Mouse (Mus musculus): ENCODE measurements around the gene Acsl6. TPM values are rescaled to one million over a fixed set of nuclear protein-coding genes. Genes with fewer than 3 reads are reported as not detected.
"Not testable (repeated sequence)": the region's sequence is repeated elsewhere in the genome, so short reads cannot be mapped to it uniquely, and the experiment has no call there.

Gene Acsl6
- polyA plus RNA-seq, 1 experiment, result 0.14 TPM

- no peak for TF ChIP-seq CEBPB (IDR thresholded peaks at IDR 0.05; ENCODE audit: low read depth)
- no peak for TF ChIP-seq USF1 (IDR thresholded peaks at IDR 0.05; ENCODE audit: low read depth)
- TF ChIP-seq MYOG (IDR thresholded peaks at IDR 0.05; ENCODE audit: control insufficient read depth, extremely low read depth, insufficient read length), result no peak
- no peak for TF ChIP-seq FOSL1 (IDR thresholded peaks at IDR 0.05; ENCODE audit: insufficient read depth, low read length, poor library complexity, severe bottlenecking)
- TF ChIP-seq CTCF (IDR thresholded peaks at IDR 0.05; ENCODE audit: control insufficient read depth, insufficient read depth, insufficient read length), result no peak
- TF ChIP-seq MYOD1 (IDR thresholded peaks at IDR 0.05; ENCODE audit: control insufficient read depth, insufficient read length, low read depth), result no peak
- TF ChIP-seq MAX (IDR thresholded peaks at IDR 0.05), result no peak
Measured at GRCm38 (mm10) chr11:54293980-54294807, 9.4 kb upstream of the Acsl6 start.

GRCm38 (mm10) chr11:54295971-54296370, 7.6 kb upstream of the Acsl6 start:
- H3ac ChIP-seq (ENCODE audit: control insufficient read depth, insufficient read length, low read depth), result no peak overlapping the region

More at GRCm38 (mm10) chr11:54293980-54294807, 9.4 kb upstream of the Acsl6 start:
- Histone ChIP-seq H3K79me2 (ENCODE audit: control insufficient read depth, insufficient read depth) (no peaks in the 10 kb centered on the region), H3K36me3 (ENCODE audit: control insufficient read depth, insufficient read depth) (no peaks in the 10 kb centered on the region), H3ac (ENCODE audit: control insufficient read depth, insufficient read length, low read depth) (no peak overlapping the region), H3K27me3 (ENCODE audit: control insufficient read depth, insufficient read depth, insufficient read length) (no peaks in the 10 kb centered on the region), H3K4me3 (ENCODE audit: insufficient read depth, poor library complexity, severe bottlenecking) (no peak overlapping the region), H3K79me3 (ENCODE audit: low read depth) (no peaks in the 10 kb centered on the region)

GRCm38 (mm10) chr11:54296734-54297133, 6.9 kb upstream of the Acsl6 start:
- TF ChIP-seq MAX (IDR thresholded peaks at IDR 0.05), result no peak
- TF ChIP-seq FOSL1 (IDR thresholded peaks at IDR 0.05; ENCODE audit: insufficient read depth, low read length, poor library complexity, severe bottlenecking), result no peak
- TF ChIP-seq CTCF (IDR thresholded peaks at IDR 0.05; ENCODE audit: control insufficient read depth, insufficient read depth, insufficient read length), result no peak
- no peak for TF ChIP-seq MYOG (IDR thresholded peaks at IDR 0.05; ENCODE audit: control insufficient read depth, extremely low read depth, insufficient read length)
- no peak for TF ChIP-seq USF1 (IDR thresholded peaks at IDR 0.05; ENCODE audit: low read depth)
- TF ChIP-seq MYOD1 (IDR thresholded peaks at IDR 0.05; ENCODE audit: control insufficient read depth, insufficient read length, low read depth), result no peak
- no peak overlapping the region for H3K4me3 ChIP-seq (ENCODE audit: insufficient read depth, poor library complexity, severe bottlenecking)
- H3K36me3 ChIP-seq (ENCODE audit: control insufficient read depth, insufficient read depth), result no peaks in the 10 kb centered on the region
- no peaks in the 10 kb centered on the region for H3K79me2 ChIP-seq (ENCODE audit: control insufficient read depth, insufficient read depth)
- H3K27me3 ChIP-seq (ENCODE audit: control insufficient read depth, insufficient read depth, insufficient read length), result no peaks in the 10 kb centered on the region
- H3K79me3 ChIP-seq (ENCODE audit: low read depth), result no peaks in the 10 kb centered on the region
- no peak overlapping the region for H3ac ChIP-seq (ENCODE audit: control insufficient read depth, insufficient read length, low read depth)

More at GRCm38 (mm10) chr11:54295971-54296370, 7.6 kb upstream of the Acsl6 start:
- no peaks in the 10 kb centered on the region for H3K27me3 ChIP-seq (ENCODE audit: control insufficient read depth, insufficient read depth, insufficient read length)
- TF ChIP-seq MYOG (IDR thresholded peaks at IDR 0.05; ENCODE audit: control insufficient read depth, extremely low read depth, insufficient read length) (no peak), FOSL1 (IDR thresholded peaks at IDR 0.05; ENCODE audit: insufficient read depth, low read length, poor library complexity, severe bottlenecking) (no peak), USF1 (IDR thresholded peaks at IDR 0.05; ENCODE audit: low read depth) (no peak), CEBPB (IDR thresholded peaks at IDR 0.05; ENCODE audit: low read depth) (no peak), MYOD1 (IDR thresholded peaks at IDR 0.05; ENCODE audit: control insufficient read depth, insufficient read length, low read depth) (no peak), MAX (IDR thresholded peaks at IDR 0.05) (no peak), CTCF (IDR thresholded peaks at IDR 0.05; ENCODE audit: control insufficient read depth, insufficient read depth, insufficient read length) (no peak)
- no peaks in the 10 kb centered on the region for H3K79me2 ChIP-seq (ENCODE audit: control insufficient read depth, insufficient read depth)
- H3K36me3 ChIP-seq (ENCODE audit: control insufficient read depth, insufficient read depth), result no peaks in the 10 kb centered on the region
- H3K4me3 ChIP-seq (ENCODE audit: insufficient read depth, poor library complexity, severe bottlenecking), result no peak overlapping the region
- H3K79me3 ChIP-seq (ENCODE audit: low read depth), result no peaks in the 10 kb centered on the region

GRCm38 (mm10) chr11:54297471-54297870, 6.1 kb upstream of the Acsl6 start:
- not testable (repeated sequence) for H3K27me3 ChIP-seq (ENCODE audit: control insufficient read depth, insufficient read depth, insufficient read length); H3K79me3 ChIP-seq (ENCODE audit: low read depth); H3K36me3 ChIP-seq (ENCODE audit: control insufficient read depth, insufficient read depth); H3K4me3 ChIP-seq (ENCODE audit: insufficient read depth, poor library complexity, severe bottlenecking); H3ac ChIP-seq (ENCODE audit: control insufficient read depth, insufficient read length, low read depth); H3K79me2 ChIP-seq (ENCODE audit: control insufficient read depth, insufficient read depth)

GRCm38 (mm10) chr11:54298777-54299176, 4.8 kb upstream of the Acsl6 start:
- H3K27me3 ChIP-seq (ENCODE audit: control insufficient read depth, insufficient read depth, insufficient read length), result no peaks in the 10 kb centered on the region
- TF ChIP-seq FOSL1 (IDR thresholded peaks at IDR 0.05; ENCODE audit: insufficient read depth, low read length, poor library complexity, severe bottlenecking), result no peak
- H3K4me3 ChIP-seq (ENCODE audit: insufficient read depth, poor library complexity, severe bottlenecking), result no peak overlapping the region
- H3K79me2 ChIP-seq (ENCODE audit: control insufficient read depth, insufficient read depth), result no peaks in the 10 kb centered on the region
- no peaks in the 10 kb centered on the region for H3K79me3 ChIP-seq (ENCODE audit: low read depth)
- no peak overlapping the region for H3ac ChIP-seq (ENCODE audit: control insufficient read depth, insufficient read length, low read depth)
- no peaks in the 10 kb centered on the region for H3K36me3 ChIP-seq (ENCODE audit: control insufficient read depth, insufficient read depth)

- no peaks in the 10 kb centered on the region for H3K79me3 ChIP-seq (ENCODE audit: low read depth)
- H3K79me2 ChIP-seq (ENCODE audit: control insufficient read depth, insufficient read depth), result no peaks in the 10 kb centered on the region
- H3K27me3 ChIP-seq (ENCODE audit: control insufficient read depth, insufficient read depth, insufficient read length), result peaks cover 4% of the 10 kb centered on the region
- no peaks in the 10 kb centered on the region for H3K36me3 ChIP-seq (ENCODE audit: control insufficient read depth, insufficient read depth)
- no peak for TF ChIP-seq MYOG (IDR thresholded peaks at IDR 0.05; ENCODE audit: control insufficient read depth, extremely low read depth, insufficient read length)
- no peak for TF ChIP-seq CEBPB (IDR thresholded peaks at IDR 0.05; ENCODE audit: low read depth)
- no peak for TF ChIP-seq MAX (IDR thresholded peaks at IDR 0.05)
- TF ChIP-seq CTCF (IDR thresholded peaks at IDR 0.05; ENCODE audit: control insufficient read depth, insufficient read depth, insufficient read length), result no peak
- TF ChIP-seq USF1 (IDR thresholded peaks at IDR 0.05; ENCODE audit: low read depth), result no peak
- TF ChIP-seq MYOD1 (IDR thresholded peaks at IDR 0.05; ENCODE audit: control insufficient read depth, insufficient read length, low read depth), result no peak
- no peak for TF ChIP-seq FOSL1 (IDR thresholded peaks at IDR 0.05; ENCODE audit: insufficient read depth, low read length, poor library complexity, severe bottlenecking)
- no peak overlapping the region for H3ac ChIP-seq (ENCODE audit: control insufficient read depth, insufficient read length, low read depth)
- H3K4me3 ChIP-seq (ENCODE audit: insufficient read depth, poor library complexity, severe bottlenecking), result no peak overlapping the region
Measured at GRCm38 (mm10) chr11:54301994-54302393, 1.6 kb upstream of the Acsl6 start.
